Mouse (Mus musculus): Measurements from ENCODE around the gene Gng12.

DNA sequence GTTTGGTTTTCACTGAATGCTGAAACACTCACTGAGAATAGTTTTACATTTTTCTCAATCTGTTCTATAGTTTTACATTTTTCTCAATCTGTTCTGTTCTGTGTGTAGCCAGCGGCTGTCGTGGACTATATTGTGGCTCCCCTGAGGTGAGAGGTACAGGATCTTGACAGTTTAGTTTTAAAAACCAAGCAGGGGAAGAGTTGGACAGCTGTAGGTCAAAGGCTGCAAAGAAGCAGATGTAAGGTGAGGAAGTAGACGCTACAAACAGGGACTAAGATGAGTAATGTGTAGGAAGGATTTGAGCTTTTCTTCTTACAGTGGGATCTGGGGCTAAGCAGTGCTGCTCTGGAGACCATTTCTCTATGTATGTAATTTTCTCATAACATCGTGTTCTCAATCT is 46.6 kb downstream of the Gng12 start:
- no peak for TF ChIP-seq CTCF (IDR thresholded peaks at IDR 0.05)
- no peak for TF ChIP-seq EP300 (IDR thresholded peaks at IDR 0.05)
